Mouse (Mus musculus) heart, embryonic 15.5 days (tissue): ENCODE measurements around the gene Pnpla3. TPM values are rescaled to one million over a fixed set of nuclear protein-coding genes. Genes with fewer than 3 reads are reported as not detected.
A peak's percentile ranks its signal among the peaks of the same experiment; 100 is the strongest.

ENCODE experiments used
- ATAC-seq: fragments of 200-750 bp; cut with Nextera tagmentation; replicated peaks from 2 replicates; pipeline ENCODE4 v1.8.0; 2017; ENCODE audit warnings: low read depth, moderate TSS enrichment; ENCODE audit not compliant: insufficient number of reproducible peaks, insufficient read depth, low FRiP score
- H3K27ac ChIP-seq: fragments of 300-500 bp; sonication (generic); 2 replicates; pipeline ENCODE4 v1.5.1; 2015; ENCODE audit warnings: mild to moderate bottlenecking, inconsistent platforms
- H3K27me3 ChIP-seq: fragments of 300-500 bp; sonication (generic); 2 replicates; pipeline ENCODE4 v1.6.1; 2015; ENCODE audit warnings: inconsistent platforms
- H3K36me3 ChIP-seq: fragments of 300-500 bp; sonication (generic); 2 replicates; pipeline ENCODE4 v1.6.1; 2015; ENCODE audit warnings: mild to moderate bottlenecking, inconsistent platforms
- H3K4me1 ChIP-seq: fragments of 300-500 bp; sonication (generic); replicated peaks from 2 replicates; pipeline ENCODE4 v1.6.1; 2015; ENCODE audit warnings: inconsistent platforms
- H3K4me2 ChIP-seq: fragments of 300-500 bp; sonication (generic); 2 replicates; pipeline ENCODE4 v1.6.1; 2015; ENCODE audit warnings: inconsistent platforms, mild to moderate bottlenecking, moderate library complexity
- H3K4me3 ChIP-seq: fragments of 300-500 bp; sonication (generic); 2 replicates; pipeline ENCODE4 v1.5.1; 2015; ENCODE audit warnings: mild to moderate bottlenecking, inconsistent platforms
- H3K9ac ChIP-seq: fragments of 300-500 bp; sonication (generic); 2 replicates; pipeline ENCODE4 v1.6.1; 2015; ENCODE audit warnings: mild to moderate bottlenecking, inconsistent platforms
- H3K9me3 ChIP-seq: fragments of 300-500 bp; sonication (generic); replicated peaks from 2 replicates; pipeline ENCODE4 v1.6.1; 2016; ENCODE audit warnings: inconsistent platforms
- WGBS: fragments of 180-500 bp; shearing (Covaris S2); methylation state at CpG from one replicate; pipeline ENCODE4 v1.1.7; 2015; ENCODE audit warnings: mixed read lengths; 5-methylcytosine and 5-hydroxymethylcytosine counted together
- polyA plus RNA-seq: library from polyadenylated mRNA; unstranded; fragments of >200 nt; fragmentation: Nextera tagmentation; extraction: Ambion mirVana; gene quantifications from 2 replicates; pipeline ENCODE4 v1.2.1, GENCODE M21; 2015

Pnpla3 gene
- polyA plus RNA-seq, 1 experiment from 2014 or later = 0.55 TPM

DNA sequence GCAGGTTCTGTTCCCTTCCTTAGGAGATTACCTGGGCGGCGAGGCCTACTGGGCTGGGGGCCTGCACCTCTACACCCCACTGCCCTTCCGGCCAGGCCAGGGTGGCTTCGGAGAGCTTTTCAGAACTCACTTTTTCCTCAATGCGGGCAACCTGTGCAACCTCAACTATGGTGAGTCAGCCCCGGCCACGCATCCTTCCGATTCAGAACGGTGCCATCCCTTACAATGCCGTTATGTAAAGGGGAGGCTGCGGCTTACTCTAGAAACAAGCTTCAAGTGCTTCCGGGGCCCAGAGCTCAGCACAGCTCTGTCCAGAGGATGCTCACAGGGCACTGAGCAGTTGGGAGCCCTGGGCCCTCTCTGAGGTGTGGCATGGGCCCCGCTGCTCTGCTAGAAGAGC, 42.8 kb downstream of the Pnpla3 start:
- H3K27ac ChIP-seq = peak overlapping the region; percentile 52
- ATAC-seq = no peak

DNA sequence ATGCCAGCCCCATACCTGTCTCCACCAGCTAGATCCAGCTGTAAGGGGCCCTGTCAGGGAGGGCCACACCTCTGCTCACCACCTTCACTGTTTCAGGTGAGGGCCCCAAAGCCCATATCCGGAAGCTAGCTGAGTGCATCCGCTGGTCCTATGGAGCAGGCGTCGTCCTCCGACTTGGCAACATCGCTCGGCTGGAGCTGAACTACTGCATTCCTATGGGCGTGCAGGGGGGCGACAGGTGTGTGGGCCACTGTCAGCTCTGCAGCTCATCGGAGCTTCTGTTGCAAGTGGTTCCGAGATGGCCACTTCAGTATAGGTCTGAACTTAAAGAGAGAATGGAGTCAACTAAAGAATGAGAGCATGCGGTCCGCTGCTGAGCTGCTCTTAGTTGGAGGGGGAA, 43.3 kb downstream of the Pnpla3 start:
- Histone ChIP-seq H3K4me2 (no peak overlapping the region), H3K4me3 (no peak overlapping the region), H3K4me1 (peaks cover 32% of the 10 kb centered on the region), H3K9ac (no peak overlapping the region), H3K27ac (no peak overlapping the region), H3K9me3 (no peaks in the 10 kb centered on the region), H3K36me3 (peaks cover 71% of the 10 kb centered on the region), H3K27me3 (no peaks in the 10 kb centered on the region)
- ATAC-seq = no peak
- WGBS = 86% methylated on average over 13 of the region's 13 CpGs

More for the DNA sequence above, 42.8 kb downstream of the Pnpla3 start:
- Histone ChIP-seq H3K4me3 (no peak overlapping the region), H3K27me3 (no peaks in the 10 kb centered on the region), H3K9ac (no peak overlapping the region), H3K4me2 (no peak overlapping the region), H3K4me1 (peaks cover 27% of the 10 kb centered on the region), H3K36me3 (peaks cover 74% of the 10 kb centered on the region), H3K9me3 (no peaks in the 10 kb centered on the region)
- 87% methylated on average over 13 of the region's 13 CpGs for WGBS

DNA sequence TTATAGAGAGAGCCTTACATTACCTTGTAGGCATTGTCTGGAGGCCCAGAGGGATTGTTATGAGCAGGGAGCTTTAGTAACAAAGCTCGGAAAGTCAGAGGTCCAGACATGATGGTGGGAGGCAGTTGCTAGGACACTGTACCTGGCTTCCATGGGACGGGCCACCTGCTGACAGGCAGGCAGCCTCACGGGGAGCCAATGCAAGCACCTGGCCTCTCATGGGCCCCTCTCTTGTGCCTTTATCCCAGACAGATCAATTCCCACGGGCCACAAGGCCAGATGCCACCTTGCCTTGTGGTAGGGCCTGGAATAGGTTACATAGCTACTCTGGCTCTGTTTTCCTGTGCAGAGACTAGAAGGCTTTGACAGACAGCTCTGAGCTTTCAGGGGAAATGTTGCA, 43.9 kb downstream of the Pnpla3 start:
- ATAC-seq = no peak
- H3K4me3 ChIP-seq = no peak overlapping the region
- H3K4me1 ChIP-seq = peaks cover 37% of the 10 kb centered on the region
- H3K4me2 ChIP-seq = no peak overlapping the region
- no peak overlapping the region for H3K9ac ChIP-seq
- H3K36me3 ChIP-seq = peaks cover 64% of the 10 kb centered on the region
- H3K27ac ChIP-seq = no peak overlapping the region
- 76% methylated on average over 4 of the region's 4 CpGs for WGBS
- H3K9me3 ChIP-seq = no peaks in the 10 kb centered on the region
- no peaks in the 10 kb centered on the region for H3K27me3 ChIP-seq

DNA sequence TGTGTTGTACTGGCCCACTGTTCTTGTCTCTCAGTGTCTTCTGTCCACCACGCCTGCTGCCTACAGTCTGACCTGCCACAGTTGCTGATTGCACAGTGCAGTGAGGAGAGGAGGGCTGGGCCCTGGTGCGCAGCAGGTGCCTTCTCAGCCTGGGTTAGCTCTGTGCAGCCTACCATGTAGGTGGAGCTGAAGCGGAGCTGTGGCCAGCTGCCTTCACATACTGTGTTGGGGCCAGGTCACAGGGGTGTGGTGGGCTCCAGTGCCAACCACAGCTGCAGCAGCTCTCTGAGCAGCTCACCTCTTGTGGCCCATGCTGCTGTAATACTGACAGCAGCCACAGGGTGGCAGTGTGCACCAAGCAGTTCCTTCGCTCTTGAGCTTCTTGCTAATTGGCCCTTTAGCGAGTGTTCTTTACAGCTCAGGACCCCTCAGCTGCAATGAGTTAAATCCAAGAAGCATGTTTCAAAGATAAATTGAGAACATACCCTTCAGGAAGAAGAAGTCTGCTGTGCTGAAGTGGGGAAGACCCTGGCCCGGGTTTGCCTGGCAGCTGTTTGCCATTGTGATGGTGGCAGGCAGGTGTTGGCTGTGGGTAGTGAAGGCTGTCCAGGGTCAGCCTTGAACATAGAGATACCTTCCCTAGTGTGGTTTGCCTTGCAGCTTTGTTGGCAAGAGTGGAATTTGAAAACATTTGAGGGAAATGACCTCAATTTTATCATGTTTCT, 44.6 kb downstream of the Pnpla3 start:
- Histone ChIP-seq H3K27me3 (no peaks in the 10 kb centered on the region), H3K4me2 (no peak overlapping the region), H3K36me3 (peaks cover 58% of the 10 kb centered on the region), H3K27ac (peak overlapping the region; percentile 48), H3K4me3 (no peak overlapping the region), H3K4me1 (peaks cover 39% of the 10 kb centered on the region), H3K9me3 (no peaks in the 10 kb centered on the region), H3K9ac (no peak overlapping the region)
- ATAC-seq = peak; percentile 32; the same call in 1 of the 2 replicates
- WGBS = 37% methylated on average over 6 of the region's 6 CpGs

DNA sequence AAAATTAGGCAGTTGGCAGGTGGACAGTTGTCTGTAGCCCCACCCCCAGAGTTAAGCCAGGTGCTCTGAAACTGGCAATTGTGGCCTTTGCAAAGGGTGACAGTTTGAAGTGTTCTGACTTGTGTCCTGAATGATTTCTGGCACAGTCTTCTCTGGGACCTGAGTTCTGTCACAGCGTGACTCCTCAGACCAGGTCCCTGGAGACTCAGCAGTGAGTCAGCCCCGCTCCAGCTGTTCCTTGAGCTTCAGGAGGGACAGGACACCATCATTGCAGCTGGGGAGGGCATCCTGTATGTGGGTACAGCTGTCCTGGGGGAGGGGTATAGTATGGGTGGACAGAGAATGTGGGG, 45.1 kb downstream of the Pnpla3 start:
- no peak; the same call in 1 of the 2 replicates for ATAC-seq
- Histone ChIP-seq H3K4me2 (no peak overlapping the region), H3K27me3 (no peaks in the 10 kb centered on the region), H3K9me3 (no peaks in the 10 kb centered on the region), H3K27ac (peak overlapping the region; percentile 48), H3K9ac (no peak overlapping the region), H3K4me3 (no peak overlapping the region), H3K36me3 (peaks cover 53% of the 10 kb centered on the region), H3K4me1 (peaks cover 39% of the 10 kb centered on the region)
- 68% methylated on average over 2 of the region's 2 CpGs for WGBS

DNA sequence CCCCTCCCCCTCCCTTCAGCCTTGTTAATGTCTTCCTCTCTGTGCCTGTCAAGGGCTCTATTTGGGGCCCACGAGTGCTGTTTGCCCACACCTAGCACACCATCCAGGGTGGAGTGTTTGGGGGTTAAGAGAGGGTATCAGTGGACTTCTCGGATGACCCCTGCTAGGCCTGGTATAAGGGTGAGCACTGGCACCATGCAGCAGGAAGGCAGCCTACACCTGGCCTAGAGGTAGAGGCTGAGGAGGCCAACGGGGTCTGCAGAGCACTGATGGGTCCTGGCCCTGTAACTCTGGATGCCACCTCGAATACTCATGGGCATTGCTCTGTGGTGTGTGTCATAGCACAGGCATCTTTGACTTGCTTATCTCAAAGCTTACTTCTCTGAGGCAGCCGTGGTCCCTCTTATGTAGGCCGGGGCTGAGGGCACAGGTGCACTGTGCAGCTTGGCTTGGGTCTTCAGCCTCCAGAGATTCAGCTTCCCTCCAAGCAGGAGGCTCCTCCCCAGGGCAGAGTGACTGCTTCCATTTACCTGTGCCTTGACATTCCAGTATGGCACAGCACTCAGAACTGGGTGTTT, 45.6 kb downstream of the Pnpla3 start:
- Histone ChIP-seq H3K27me3 (no peaks in the 10 kb centered on the region), H3K27ac (no peak overlapping the region), H3K9ac (no peak overlapping the region), H3K4me2 (no peak overlapping the region), H3K4me3 (no peak overlapping the region), H3K36me3 (peaks cover 50% of the 10 kb centered on the region), H3K9me3 (no peaks in the 10 kb centered on the region), H3K4me1 (peaks cover 44% of the 10 kb centered on the region)
- no peak for ATAC-seq
- WGBS = 66% methylated on average over 6 of the region's 6 CpGs

- Histone ChIP-seq H3K9me3 (no peaks in the 10 kb centered on the region), H3K27me3 (no peaks in the 10 kb centered on the region), H3K4me1 (peaks cover 55% of the 10 kb centered on the region), H3K36me3 (peaks cover 42% of the 10 kb centered on the region), H3K9ac (no peak overlapping the region), H3K27ac (no peak overlapping the region), H3K4me3 (no peak overlapping the region), H3K4me2 (no peak overlapping the region)
- WGBS = 65% methylated on average over 7 of the region's 7 CpGs
- no peak for ATAC-seq
Observed at GRCm38 (mm10) chr15:84214476-84214875, 46.8 kb downstream of the Pnpla3 start.

GRCm38 (mm10) chr15:84215273-84215672, 47.6 kb downstream of the Pnpla3 start:
- Histone ChIP-seq H3K4me1 (peaks cover 55% of the 10 kb centered on the region), H3K27ac (no peak overlapping the region), H3K36me3 (peaks cover 35% of the 10 kb centered on the region; the same call in 1 of the 2 replicates), H3K27me3 (no peaks in the 10 kb centered on the region), H3K4me3 (no peak overlapping the region), H3K9ac (no peak overlapping the region), H3K4me2 (no peak overlapping the region), H3K9me3 (no peaks in the 10 kb centered on the region)
- no peak for ATAC-seq
- 63% methylated on average over 2 of the region's 2 CpGs for WGBS

DNA sequence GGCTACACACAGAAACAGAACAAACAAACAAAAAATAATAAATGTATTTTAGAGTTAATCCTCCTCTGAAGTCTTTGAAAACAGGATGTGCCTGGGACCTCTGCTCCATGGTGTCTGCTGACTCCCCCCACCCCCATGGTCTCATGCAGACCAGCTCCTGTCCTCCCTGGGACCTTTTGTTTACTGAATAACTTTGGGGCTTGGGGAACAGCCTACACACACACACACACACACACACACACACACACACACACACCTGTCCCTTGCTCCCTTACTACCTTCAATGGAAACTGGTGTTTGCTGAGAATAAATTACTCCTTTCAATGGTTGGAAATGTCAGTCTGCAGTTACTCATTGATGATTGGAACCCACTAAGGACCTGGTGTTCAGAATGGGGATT, 48.4 kb downstream of the Pnpla3 start:
- no peak overlapping the region for H3K27ac ChIP-seq
- H3K4me3 ChIP-seq = no peak overlapping the region
- no peaks in the 10 kb centered on the region for H3K27me3 ChIP-seq
- no peak overlapping the region for H3K4me2 ChIP-seq
- H3K9me3 ChIP-seq = no peaks in the 10 kb centered on the region
- peaks cover 27% of the 10 kb centered on the region; the same call in 1 of the 2 replicates for H3K36me3 ChIP-seq
- H3K4me1 ChIP-seq = peaks cover 55% of the 10 kb centered on the region
- ATAC-seq = no peak
- no peak overlapping the region for H3K9ac ChIP-seq

DNA sequence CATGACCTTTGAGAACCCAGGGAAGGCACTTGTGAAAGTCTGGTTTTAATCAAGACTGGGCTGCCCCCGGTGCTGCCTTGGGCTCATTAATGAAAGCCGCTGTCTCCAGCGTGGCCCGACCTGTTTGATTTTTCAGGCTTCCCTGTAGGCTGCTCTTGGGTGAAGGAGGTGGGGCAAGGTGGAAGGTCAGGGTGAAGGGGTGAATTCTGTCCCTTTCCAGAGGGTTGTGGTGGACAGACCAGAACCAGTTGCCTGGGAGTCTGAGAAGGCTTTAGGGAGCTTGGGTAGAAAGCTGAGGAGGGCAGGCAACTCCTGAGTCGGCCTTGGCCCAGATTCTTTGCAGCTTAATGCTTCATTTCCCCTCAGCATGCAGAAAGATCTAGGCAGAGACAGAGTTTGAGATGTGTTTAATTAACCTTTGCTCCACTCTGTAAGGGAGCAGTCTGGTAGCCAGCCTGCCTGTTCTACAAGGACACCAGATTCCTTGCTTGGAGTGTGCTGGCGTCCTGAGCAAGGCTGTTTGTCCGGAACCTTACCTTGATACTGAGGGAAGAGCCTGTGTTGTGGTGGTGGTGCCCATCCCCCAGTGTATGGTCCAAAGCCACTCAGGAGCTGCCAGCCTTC, 48.9 kb downstream of the Pnpla3 start:
- ATAC-seq = no peak
- no peak overlapping the region for H3K4me2 ChIP-seq
- WGBS = 39% methylated on average over 7 of the region's 7 CpGs
- H3K27ac ChIP-seq = 0 out of 2 replicates have a peak overlapping the region, but pooled peaks have one; percentile 3
- no peak overlapping the region for H3K9ac ChIP-seq
- no peak overlapping the region for H3K4me3 ChIP-seq
- H3K36me3 ChIP-seq = peaks cover 22% of the 10 kb centered on the region; the same call in 1 of the 2 replicates
- peaks cover 55% of the 10 kb centered on the region for H3K4me1 ChIP-seq
- no peaks in the 10 kb centered on the region for H3K9me3 ChIP-seq
- no peaks in the 10 kb centered on the region for H3K27me3 ChIP-seq

DNA sequence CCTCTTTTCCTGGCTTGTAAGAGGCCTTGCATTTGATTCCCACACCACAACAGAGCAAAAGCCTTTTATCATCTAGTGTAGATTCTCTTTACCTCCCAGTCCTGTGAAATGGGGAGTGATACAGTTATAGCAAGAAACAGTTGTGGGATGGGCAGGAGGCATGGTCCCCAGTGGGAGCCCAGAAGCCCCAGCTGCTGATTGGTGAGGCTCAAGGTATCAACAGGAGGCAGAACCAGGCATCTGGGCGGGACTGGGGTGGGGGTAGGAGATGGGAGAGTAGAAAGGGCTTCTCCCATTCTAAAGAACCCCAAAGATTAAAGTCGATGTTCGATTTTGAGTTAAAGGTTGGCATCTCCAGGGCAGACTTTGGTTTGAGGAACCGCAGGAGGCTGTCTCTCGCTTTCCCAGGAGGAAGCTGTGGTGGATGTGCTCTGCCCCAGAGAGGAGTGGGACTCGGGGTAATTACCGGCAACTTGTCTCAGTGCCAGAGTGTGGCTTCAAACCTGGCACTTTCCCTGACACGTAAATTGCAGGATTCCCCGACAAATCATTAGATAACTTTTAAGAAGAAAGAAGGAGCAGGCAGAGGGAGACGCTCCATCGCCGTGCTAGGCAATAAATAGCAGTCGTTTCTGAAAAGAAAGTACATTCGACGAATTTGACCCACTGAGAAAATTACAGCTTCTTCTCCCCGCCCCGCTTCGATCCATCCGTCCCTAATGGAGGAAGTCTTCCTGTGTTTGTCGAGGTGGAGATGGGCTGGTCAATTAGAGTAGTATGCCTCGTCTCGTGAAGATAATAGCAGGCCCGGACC, 50.5 kb downstream of the Pnpla3 start:
- H3K4me1 ChIP-seq = peaks cover 47% of the 10 kb centered on the region
- peak overlapping the region; percentile 74 for H3K27ac ChIP-seq
- no peak overlapping the region for H3K4me3 ChIP-seq
- no peak for ATAC-seq
- H3K9me3 ChIP-seq = no peaks in the 10 kb centered on the region
- H3K9ac ChIP-seq = no peak overlapping the region
- 0 out of 2 replicates have a peak overlapping the region, but pooled peaks have one; percentile 4 for H3K4me2 ChIP-seq
- no peaks in the 10 kb centered on the region for H3K27me3 ChIP-seq
- WGBS = 34% methylated on average over 23 of the region's 23 CpGs
- H3K36me3 ChIP-seq = peaks cover 17% of the 10 kb centered on the region; the same call in 1 of the 2 replicates
